Mouse (Mus musculus) thymus, postnatal 36 days (tissue): Measurements from ENCODE around the gene Tedc1.
A peak's percentile ranks its signal among the peaks of the same experiment; 100 is the strongest.

ENCODE experiments used
- DNase-seq, 2 experiments: peaks; one replicate each; pipeline ENCODE4 v3.0.0; 2022; ENCODE audit warnings: mixed read lengths in 2 of 2

Tedc1 gene

DNA sequence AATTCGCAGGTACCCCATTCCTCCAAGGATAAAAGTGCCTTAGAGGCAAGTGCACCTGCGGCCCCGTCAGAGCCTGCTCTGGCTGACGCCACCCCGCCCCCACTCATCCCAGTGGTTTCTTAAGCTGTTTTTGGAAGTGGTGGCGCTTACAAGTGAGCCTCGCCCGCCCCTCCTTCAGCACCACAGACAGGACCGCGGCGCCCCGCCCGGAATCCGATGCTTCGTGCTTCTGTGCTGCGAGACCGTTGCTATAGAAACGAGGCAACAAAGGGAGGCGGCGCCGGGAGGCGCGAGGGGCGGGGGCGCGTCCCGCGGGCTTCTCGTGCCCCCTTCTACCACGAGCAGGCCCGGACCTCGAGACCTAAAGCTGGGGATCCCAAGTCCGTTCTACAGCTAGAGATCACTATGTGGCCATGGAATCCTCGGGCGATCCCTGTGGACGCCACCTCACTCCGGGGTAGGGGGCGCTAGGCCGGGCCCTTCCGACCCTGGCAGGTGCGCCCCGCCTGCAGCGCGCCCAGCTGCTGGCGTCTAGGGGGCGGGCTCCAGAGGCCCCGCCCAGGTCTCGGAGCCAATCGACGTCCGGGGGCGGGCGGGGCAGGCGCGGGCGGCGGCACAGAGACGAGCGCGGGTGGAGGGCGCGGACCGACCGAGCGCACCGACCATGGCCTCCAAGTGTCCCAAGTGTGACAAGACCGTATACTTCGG, 16.2 kb upstream of the Tedc1 start, which contains the start of gene Crip2:
TSS of gene Crip2 (plus strand) at position 329 of the 708 bp plus-strand sequence.
- peak; percentile 91 to 93 for DNase-seq

DNA sequence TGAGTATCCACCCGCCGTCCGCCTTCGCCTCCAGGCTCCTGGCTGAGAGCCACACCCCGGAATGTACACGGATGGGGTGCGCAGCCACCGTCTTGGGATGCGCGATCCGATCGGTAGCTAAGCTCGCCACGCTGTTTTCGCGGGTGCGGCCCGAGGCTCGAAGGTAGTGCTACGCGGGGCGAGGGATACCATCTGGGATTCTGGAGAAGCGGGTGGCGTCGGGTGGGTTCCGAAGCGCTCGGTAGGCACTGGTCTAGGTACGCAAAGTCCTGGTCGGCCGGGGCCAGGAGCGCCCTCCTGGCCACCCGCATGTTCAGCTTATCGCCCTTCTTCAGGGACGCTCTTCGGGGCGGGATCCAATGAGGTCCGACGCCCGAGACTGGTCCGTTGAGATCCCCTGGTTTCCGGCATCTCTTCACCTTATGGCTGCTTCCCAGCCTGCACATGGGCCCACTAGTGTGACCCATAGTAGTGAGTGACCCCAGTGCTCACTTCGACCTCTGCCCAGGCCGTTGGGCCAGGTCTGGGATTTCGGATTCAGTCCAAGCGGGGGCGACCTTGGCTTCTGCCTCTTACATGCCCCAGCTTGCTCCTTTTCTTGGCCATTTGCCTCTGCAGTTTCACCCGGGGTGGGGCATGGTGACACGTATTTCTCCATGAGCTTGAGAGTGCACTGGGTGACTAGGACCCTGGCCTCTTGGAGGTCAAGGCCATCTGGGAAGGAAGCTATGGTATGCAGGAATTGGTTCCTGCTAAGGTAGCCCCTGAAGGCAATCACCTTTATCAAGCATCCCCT, 15.4 kb upstream of the Tedc1 start:
- DNase-seq, result no peak

DNA sequence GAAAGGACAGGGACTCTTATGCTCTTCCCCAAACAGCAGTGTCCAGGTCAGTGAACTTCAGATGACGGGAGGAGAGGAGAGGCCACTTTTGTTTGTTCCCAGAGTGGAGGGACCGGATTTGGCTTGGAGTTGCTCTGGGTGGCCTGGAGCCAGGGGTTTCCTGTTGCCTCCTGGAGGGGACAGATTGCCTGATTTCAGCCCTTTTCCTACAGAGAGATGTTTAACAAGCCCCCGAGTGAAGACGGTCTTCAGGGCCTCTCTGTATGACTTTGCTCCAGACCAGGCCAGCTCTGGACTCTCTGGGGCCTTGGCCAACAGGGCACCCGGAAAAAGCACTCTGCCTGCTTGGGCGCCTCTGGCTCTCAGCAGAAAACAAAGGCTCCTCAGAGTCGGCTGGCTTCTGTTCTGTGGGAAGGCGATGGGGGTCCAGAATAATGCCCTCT, 14.7 kb upstream of the Tedc1 start:
- no peak for DNase-seq

DNA sequence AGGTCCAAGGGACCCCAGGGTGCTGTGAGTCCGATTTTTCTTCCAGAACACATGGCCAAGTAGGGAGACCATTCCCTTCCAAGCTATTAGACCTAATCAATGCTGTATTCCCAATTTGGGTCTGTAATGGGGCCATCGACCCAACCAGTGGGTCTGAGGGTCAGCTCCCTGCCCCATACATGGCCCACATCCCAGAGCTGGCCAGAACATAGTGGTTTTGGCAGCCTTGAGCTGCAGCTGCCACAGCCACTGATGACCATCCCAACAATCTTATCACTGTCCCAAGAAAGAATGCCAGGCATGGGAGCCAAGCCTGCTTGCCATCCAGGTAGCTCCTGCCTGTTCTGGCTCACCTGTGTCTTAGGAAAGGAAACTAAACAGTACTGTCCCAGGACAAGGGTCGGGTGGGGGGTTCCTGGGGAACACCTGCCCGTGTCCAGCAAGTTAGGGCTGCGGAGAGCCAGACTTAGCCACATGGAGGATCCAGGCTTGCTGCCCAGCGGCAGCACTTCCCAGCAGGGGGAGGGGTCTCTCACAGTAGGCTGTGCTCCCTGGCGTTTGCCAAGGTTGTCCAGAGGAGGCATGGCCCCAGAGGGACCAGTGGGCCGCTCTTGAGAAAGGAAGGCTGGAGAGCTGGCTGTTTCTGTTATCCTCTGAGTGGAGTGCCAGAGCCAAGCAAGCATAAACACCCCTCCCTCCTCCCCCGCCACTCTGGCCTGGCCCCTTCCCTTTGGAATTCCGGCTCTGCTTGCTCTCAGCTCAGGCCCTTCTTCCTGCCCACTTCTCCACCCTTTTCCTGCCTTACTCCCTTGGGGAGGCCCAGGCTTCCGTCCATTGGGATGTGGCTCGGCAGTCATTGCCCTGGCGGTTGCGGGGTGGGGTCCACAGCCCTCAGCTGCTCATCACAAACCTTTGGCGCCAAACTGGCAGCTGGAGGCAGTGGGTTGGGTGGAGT, 13.9 kb upstream of the Tedc1 start:
- no peak for DNase-seq

DNA sequence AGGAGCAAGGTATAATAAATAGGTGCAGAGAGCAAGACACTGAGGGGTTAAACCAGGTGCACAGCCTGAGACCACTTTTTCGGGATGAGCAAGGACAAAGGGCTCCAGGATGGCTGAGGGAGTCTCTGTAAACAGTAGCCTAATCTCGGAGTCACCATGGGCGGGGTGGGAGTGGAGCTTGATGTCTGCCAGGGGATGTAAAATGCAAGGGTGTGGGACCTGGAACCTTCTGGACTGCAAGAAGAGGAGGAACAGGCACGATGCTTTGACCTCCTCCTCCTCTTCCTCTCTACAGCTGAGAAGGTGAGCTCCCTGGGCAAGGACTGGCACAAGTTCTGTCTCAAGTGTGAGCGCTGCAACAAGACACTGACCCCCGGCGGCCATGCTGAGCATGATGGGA, 13.1 kb upstream of the Tedc1 start:
- DNase-seq, result no peak

DNA sequence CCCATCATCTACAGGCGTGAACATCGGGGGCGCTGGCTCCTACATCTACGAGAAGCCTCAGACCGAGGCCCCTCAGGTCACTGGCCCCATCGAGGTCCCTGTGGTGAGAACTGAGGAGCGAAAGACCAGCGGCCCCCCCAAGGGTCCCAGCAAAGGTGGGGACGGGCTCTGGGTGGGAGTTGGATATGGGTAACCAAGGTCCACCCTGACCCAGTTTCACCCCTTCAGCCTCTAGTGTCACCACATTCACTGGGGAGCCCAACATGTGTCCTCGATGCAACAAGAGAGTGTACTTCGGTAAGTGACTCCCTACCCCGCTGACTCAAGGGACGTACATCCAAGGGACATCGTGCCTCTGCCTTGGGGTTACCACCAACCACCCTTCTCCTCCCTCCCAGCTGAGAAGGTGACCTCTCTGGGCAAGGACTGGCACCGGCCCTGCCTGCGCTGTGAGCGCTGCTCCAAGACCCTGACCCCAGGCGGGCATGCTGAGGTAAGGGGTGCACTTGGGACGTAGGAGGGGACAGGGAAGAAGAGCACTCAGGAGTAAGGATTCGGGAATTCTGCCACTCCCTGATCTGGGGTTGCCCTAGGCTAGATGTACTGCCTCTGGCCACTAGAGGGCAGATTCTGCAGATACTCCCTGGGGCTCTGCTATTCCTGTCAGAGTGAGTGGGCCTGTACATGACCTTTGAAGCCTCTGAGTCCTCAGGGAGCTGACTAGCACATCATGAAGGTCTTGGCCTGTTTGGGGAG, 12.0 kb upstream of the Tedc1 start:
- peak; percentile 49 to 55 for DNase-seq

DNA sequence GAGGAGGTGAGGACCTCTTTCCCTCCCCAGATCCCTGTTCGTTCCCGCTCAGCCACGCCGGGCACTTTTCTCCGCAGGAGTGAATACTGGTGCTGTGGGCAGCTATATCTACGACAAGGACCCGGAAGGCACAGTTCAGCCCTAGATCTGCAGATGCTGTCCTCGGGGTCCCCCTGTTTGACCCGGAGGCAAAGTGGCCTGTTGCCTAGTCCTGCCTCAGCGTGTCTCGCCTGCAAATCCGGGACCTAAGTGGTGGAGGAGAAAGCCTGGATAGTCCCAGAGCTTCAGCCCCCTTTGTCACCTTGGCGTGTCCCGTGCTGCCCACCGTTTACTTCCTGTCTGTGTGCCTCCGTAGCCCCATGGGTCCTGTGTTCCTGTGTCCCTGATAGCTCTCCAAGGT, 11.3 kb upstream of the Tedc1 start:
- DNase-seq, result no peak

DNA sequence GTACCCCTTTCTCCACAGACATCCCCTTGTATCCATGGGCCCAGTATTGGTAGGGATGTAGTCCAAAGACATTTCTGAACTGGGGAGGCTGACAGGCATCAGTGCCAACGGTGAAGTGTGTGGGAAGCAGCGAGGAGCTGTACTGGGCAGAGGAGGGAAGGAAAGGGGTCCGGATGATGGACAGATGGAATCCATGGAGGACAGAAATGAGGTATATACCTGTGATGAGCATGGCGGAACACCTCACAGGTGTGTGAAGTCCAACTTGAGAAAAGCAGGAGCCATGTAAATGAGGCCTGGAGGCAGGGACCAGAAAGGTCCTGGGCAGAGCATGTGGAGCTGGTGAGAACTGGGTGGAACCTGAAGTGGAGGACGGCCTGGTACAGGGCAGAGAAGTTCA, 10.6 kb upstream of the Tedc1 start:
- no peak for DNase-seq

DNA sequence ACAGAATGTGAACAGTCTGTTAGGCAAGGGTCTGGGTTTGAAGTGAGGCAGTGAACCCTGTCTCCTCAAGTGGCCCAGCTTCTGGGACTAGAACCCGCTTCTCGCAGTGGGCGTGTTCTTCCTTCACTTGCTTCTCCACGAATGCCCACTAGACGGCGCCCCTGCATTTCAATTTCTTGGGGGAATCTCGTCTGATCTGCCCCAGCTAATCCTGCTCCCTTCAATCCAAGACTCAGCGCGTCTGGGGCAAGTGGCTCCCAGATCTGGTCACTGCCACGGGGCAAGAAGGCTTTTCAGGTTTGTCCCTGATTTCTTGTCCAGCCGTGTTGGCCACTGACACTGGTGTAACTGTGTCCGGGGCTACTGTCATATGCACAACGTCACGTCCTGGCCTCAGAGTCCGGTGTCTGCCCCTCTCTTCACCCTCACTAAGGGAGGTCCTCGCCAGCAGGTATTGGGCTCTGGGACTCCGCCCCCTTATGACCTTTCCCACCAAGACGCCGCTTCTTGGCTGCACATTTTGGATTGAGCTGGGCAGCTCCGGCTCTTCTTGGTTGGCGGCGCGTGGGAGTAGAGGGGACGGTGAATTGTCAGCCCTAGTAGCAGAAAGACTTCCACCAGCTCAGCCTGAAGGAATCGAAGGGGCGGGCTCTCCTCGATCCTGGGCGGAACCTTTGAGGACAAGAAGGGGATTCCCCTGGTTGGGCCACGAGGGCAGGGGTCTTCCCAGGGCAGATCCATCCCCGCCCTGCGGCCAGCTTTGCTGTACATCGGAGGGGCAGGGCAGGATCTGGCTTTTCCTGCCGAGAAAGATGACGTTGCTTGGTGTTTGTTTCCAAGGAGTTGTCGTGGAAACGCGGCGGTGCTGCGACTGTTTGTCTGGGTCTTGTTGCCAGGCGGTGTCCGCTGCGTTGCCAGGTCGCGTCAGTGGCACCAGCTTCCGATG, 9.8 kb upstream of the Tedc1 start, which contains the start of gene Crip1:
TSS of gene Crip1 (plus strand) at position 205 of the 946 bp plus-strand sequence.
- peak; percentile 86 to 93 for DNase-seq

DNA sequence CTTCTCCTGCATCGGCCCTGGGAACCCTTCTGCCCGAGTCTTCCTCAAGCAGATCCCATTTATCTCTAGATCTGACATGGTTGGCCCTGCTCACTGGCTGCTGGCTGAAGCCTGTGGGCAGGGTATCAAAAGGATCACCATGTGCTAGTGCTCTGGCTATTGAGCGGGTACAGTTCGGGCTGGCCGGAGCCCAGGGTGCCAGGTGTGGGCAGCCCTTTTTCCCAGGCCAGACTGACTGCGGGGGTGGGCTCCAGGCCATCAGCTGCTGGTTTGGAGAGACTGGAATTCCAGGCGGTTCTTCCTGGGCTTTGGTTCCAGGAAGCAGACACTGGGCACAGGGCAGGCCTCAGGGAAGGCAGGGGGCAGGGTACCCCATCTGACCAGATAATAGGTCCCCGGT, 8.7 kb upstream of the Tedc1 start:
- no peak for DNase-seq

DNA sequence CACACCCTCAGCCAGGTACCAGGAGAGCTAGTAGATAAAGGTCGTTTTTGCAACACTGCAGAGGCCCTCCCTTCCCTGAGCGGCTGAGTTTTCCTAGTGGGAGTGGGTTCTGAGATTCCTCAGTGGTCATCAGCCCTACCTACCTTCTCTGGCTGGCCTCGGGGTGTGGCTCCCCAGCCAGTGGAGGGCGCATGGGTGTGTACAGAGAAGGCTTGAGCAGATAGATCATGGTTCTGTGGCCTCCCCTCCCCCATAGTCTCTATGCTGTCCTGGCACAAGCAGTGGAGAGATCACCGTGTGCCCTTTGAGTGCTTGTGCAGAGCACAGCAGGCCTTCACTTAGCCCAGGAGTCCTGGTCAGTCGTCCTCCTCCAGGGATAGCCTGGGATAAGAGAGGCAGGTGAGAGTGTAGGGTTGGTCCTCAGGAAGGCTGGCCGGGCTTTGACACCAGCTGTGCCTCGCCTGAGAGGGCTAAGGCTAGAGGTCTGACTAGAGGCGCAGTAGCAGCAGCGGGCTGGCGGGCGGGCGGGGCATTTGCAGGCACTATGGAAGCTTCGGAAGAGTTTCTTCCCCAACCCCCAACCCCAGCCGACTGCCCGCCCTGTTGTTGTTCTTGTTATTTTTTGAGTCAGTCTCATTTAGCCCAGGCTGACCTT, 7.7 kb upstream of the Tedc1 start:
- no peak for DNase-seq

DNA sequence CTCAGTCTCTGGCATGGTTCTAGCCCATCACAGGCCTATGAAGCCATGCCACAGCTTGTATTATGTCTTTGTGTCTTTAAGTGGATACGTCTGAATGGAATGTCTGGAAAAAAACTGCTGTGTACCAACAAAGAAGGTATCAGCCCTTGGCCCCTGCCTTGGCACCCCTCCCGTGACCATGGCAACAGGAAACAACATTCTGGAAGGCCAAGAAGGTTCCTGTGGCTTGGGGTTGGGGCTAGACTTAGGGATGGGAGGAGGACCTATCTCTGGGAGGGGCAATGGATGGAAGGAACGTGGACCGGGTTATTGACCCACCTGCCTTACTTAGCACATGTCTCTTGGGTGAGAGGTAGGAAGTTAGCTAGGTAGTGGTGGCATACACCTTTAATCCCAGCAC, 6.9 kb upstream of the Tedc1 start:
- no peak for DNase-seq

DNA sequence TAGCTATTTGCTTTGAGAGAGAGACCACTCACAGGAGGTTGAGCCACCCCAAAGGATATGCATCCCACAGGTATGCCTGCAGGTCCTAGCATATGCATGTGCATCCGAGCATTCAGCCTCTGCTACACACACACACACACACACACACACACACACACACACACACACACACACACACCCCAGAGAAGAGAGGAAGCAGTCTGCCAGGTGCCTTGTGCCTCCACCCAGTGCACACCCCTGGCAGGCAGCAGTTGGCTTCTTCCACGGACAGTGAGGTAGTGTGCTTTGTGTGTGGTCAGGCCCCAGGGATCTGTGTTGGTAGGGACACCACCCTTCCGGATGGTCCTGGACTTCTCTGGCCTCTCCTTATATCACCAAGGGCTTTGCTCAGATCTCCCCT, 6.3 kb upstream of the Tedc1 start:
- DNase-seq, result no peak

DNA sequence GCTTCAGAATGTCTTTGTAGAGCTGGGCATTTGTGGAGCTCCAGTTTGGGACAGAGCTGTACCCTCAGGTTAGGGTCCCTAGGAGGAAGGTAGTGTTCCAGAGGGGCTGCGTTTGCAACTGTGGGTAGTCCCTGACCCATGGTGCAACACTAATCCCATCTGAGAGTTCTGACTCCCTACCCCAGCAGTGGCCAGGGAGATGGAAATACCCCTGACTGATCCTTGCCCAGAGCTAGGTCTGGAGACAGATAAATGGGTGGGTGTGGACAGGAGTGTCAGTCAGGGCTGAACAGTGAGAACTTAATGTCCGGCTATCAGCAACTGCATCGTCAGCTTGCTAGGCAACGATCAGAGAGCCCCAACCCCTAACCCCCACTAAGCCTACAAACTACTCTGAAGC, 5.6 kb upstream of the Tedc1 start:
- no peak for DNase-seq

DNA sequence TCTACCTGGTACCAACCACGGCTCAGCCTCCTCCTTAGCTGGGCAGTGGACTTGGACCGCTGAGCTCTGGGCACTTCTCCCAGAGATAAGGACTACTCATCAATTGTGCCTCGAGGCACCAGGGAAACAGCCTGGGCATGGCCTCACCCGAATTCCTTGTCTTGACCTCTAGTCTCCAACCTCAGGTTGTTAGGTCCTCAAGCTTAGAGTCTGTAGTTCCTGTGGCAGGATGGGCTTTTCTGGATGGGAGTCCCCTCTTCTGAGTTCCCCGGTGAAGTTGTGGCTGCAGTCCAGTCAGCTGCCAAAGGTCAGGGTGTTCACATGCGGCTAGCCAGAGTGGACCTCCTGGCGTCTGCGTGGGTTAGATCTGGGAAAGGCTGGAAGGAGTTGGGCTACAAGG, 5.2 kb upstream of the Tedc1 start:
- no peak for DNase-seq

DNA sequence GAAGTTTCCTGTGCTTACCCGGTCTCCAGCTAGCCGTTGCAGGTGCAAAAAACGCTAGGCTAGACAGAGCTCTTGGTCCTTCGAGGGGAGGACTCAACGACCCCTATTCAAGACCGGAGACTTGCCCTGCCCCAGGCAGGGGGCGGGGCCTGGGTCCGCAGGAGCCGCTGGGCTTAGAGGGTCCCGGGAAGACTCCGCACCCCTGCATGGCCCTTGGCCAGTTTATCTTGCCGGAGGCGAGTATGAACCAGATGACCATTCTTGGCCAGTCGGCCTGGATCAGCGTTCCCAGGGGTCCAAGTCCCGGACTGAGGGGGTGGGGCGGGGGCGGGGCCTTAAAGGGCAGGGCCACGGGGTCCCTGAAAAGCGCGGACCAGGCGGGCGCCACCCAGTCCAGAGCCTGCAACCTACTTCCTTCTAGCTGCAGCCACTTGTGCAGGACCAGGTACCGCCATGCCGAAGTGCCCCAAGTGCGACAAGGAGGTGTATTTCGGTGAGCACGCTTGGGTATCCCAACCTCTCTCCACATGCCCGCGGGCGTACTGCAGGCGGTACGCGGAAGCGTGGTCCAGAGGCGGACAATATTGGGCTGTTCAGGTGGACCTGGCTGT, 4.5 kb upstream of the Tedc1 start:
- DNase-seq, result peak; percentile 65 to 68

DNA sequence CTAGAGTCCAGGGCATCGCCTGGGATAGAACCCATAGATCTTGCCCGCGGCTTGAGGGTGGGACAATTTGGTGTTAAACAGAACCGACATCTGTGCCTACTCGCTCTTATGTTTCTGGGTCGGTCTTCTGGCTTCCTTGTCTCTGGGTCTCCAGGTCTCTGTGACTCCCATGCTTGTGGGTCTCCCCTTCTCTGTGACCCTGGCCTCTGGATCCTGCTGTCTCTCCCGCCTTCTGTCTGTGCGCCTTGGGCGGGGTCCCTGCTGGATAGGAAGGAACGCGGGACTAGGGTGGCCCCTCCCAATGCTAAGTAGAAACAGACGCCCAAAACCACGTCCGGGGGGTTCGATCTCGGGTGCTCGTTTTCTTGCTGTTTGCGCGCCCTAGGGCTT, 4.0 kb upstream of the Tedc1 start:
- peak; percentile 68 to 79 for DNase-seq

DNA sequence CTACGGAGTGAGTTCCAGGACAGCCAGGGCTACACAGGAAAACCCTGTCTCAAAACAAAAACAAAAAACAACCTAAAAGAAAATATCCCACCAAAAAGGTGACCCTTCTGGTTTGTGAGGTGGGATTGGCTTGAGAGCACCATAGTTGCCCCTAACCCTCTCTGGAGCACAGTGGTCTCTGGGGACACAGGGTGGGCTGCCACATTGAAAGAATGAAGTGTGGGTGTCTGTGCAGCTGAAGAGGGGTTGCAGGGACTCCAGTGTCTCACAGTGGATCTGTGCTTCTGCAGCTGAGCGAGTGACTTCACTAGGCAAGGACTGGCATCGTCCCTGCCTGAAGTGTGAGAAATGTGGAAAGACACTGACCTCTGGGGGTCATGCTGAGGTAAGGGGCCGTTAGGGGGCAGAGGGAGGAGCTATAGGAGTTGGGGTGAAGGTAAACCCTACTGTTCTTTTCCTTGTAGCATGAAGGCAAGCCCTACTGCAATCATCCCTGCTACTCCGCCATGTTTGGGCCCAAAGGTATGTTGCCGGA, 3.2 kb upstream of the Tedc1 start:
- no peak for DNase-seq

DNA sequence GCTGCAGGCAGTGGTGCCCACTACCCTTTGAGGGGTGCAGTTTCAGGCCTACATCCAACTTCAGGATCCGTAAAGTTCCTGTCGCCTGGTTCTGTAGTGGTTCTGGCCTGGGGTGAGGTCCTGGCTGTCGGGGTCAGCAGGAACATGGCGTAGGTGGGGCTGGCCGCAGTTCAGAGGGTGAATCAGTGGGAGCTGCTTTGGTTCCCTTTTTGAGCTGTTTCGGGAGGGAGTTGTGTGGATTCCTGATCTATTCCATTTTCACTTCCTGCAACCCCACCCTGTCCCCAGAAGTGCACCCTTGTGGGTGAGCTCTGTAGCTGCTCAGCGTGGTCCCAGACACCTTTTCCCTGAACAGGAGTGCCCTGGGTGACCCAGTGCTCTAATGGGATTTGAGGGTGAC, 2.2 kb upstream of the Tedc1 start:
- DNase-seq, result no peak

DNA sequence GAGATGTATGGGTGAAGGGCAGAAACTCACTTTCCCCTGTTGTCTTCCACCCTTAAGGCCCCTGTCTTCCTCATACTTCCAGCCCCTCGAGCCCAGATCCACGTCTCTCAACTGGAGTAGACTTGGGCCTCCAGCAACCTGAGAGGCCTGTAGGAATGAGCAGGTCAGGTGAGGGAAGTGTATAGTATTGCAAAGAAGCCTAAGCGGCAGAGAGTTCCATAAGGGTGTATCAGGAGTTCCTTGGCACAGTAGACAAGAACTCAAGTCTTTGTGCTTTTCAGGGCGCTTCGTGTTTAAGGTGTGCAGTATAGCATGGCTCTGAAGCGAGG, 1.5 kb upstream of the Tedc1 start:
- no peak for DNase-seq
